Mouse (Mus musculus): ENCODE data around the gene Nxn.

- no peak for TF ChIP-seq CTCF (IDR thresholded peaks at IDR 0.05; ENCODE audit: low read depth, low read length)
- no peak for TF ChIP-seq GATA1 (IDR thresholded peaks at IDR 0.05; ENCODE audit: borderline replicate concordance, low read length)
- TF ChIP-seq TAL1 (conservative IDR thresholded peaks at IDR 0.05; ENCODE audit: low read depth, low read length) = no peak
- TF ChIP-seq POLR2AphosphoS5 (IDR thresholded peaks at IDR 0.05; ENCODE audit: insufficient replicate concordance, low read depth, low read length) = no peak
- TF ChIP-seq GATA2 (IDR thresholded peaks at IDR 0.05; ENCODE audit: borderline replicate concordance, low read depth, low read length) = no peak
Observed at GRCm38 (mm10) chr11:76363178-76363577, 35.8 kb downstream of the Nxn start.
